Mouse (Mus musculus) right cerebral cortex, postnatal 4 days (tissue): ENCODE data around the gene 4930442H23Rik.

ENCODE experiments used
- DNase-seq: peaks from one replicate; pipeline ENCODE4 v3.0.0-alpha.2; 2022

The 4930442H23Rik gene

DNA sequence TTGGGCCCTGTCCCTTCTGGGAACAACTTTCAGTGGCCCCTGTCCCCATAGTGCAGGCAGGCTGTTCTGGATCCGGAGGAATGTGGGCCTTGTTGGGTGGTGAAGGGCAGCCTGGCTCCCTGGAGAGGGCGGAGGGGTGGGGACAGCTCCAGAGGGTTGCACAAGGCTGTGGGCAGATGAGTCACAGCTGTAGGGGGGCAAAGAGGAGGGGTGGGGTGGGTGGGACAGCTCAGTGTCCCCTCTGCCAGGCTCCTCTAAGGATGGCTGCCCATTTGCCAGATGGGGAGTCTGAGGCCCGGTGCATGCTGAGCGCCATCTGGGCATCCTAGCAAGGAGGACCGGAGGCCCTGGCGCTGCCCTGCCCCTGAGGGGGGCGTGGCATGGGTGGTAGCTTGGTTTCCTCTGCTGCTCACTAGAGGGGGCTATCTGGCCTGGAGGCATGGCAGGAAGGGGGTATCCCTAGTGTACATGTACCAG lies 40.5 kb downstream of the 4930442H23Rik start:
- no peak for DNase-seq

- no peak for DNase-seq
Observed at GRCm38 (mm10) chr10:81142551-81142981, 41.1 kb downstream of the 4930442H23Rik start.

DNA sequence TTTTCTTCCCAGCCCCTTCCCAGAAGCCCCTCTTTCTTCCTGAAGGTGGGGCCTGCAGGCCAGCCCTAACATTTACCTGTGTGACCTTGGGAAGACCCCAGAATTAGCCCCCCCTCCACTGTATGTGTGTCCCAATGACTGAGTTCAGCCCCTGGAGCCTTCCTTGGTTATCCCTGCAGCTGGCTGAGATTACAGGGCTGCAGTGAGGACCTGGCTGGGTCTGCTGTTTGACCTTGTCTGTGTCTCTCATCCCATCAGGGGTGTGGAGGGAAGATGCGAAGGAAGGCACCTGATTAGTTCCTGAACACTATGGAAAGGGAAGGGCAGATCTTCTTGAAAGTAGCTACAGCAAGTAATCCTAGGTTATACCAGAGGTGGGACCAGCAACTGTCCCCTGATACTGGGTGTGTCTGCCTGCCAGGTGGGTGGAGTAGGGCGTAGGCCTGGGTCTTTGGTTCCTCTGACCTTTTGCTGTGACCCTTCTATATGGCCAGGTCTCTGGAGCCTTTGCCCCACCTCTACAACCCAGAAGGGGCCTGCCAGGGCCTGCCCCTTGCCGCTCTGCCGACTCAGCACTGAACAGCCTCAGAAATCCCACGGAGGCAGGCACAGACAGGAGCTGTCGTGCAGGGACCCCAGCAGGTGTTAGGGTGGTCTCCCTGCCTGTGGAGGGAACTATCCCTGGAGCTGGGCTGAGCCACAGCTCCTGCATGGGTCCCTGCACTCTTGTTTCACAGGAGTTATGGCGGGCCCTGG lies 42.0 kb downstream of the 4930442H23Rik start:
- DNase-seq, result no peak

DNA sequence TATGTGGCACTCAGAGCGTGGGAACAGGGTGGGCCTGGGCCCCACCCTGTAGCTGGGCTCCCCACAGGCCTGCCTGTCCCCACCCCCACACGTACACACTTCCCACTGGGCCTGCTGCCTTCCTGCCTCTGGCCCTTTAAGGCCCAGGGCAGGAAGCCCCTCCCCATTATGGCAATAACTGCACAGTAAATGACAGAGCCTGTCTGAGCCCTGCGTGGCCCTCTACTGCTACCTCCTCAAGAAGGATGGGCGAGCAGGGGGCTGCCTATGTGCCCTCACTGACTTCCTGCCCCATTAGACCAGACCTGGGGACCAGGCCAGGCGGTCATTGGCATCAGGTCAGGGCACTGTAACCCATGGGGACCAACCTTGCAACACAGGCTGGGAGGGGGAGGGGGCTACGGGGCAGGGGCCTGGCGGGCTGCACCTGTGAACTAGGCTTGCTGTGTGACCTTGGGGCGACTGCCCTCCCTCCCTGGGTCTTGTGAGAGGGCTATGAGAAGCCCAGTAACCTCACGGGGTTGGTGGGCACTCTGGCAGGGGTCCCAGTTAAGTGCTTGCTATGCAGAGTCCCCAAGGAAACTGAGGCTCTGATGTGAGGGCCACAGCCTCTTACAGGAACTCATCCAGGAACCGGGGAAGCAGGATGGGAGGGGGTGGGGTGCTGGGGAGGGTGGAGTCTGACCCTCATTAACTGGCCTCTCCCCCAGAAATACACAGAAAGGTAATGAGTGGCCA lies 42.8 kb downstream of the 4930442H23Rik start:
- DNase-seq, result no peak

- DNase-seq, result no peak
Observed at GRCm38 (mm10) chr10:81140005-81140404, 43.6 kb downstream of the 4930442H23Rik start.

DNA sequence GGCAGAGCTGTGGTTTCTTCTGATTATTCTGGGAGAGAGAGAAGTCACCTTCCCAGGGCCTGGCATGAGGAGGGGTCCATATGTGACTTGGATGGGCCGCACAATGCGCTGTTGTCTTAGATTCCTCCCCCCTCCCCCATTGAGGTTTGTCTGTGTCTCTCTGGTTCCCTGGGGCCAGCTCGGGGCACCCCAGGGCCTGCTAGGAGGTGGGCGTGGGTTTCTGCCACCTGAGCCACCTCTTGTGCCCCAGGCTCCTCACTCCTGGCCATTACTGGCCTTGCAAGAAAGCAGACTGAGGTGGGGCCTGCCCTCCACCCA lies 44.2 kb downstream of the 4930442H23Rik start:
- no peak for DNase-seq

DNA sequence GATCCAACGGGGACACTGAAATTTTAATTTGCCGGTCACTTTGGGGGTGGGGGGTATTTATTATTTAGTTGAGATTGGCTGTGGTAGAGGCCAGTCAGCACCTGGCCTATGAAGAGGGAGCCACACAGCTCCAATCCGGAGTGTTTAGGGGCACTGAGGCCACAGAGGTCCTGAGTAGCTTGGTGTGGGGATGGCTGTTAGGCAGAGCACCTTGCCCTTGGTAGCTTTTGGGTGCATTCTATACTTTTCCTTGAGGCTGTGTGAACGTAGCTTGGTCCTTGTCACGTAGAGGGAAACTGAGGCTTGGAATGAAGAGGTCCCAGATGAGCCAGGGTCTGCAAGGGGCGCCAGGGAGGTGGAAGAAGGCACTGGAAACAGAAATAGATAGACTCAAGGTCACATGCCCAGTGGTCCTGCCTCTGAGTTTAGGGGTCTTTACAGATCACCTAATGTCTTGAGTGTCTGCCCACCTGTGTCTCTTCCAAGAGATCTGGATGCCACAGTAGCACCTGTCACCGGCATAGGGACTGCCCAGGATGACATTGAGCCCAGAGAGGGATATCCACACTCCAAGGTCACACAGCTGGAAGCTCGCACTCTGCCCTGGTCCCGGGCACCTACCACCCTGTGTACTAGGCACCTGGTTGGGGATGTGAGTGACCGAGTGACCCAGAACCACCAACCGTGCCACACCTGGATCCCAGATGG lies 44.7 kb downstream of the 4930442H23Rik start:
- DNase-seq, result no peak

DNA sequence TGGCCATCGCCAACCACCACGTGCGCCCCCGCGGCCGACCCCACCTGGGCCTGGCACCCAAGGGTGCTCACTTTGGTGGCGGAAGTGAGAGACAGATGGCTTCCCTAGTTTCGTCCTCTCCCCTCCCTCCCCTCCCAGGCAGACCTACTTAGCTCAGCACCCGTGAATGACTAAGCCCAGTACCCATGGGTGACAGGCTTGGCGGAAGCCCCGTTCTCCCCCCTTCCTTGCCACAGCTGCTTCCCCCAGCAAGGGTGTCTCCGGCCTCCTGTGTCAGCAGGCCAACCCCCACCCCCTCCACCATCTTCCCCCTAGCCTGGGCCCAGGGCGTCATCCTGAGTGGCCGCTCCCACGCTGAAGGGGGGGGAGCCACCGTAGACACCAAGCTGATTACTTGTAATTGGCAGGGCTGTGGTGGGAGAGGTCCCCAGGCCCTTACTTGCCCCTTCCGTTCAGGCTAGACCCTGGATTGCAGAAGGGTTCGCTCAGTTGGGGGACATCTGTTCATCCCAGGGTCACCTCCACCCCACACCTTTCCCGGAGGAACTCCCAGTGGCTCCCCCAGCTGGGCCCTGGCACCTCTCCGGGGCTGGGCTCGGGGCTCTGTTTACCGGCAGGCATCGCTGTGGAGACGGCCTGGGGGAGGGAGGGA lies 45.4 kb downstream of the 4930442H23Rik start:
- peak; percentile 42 for DNase-seq

DNA sequence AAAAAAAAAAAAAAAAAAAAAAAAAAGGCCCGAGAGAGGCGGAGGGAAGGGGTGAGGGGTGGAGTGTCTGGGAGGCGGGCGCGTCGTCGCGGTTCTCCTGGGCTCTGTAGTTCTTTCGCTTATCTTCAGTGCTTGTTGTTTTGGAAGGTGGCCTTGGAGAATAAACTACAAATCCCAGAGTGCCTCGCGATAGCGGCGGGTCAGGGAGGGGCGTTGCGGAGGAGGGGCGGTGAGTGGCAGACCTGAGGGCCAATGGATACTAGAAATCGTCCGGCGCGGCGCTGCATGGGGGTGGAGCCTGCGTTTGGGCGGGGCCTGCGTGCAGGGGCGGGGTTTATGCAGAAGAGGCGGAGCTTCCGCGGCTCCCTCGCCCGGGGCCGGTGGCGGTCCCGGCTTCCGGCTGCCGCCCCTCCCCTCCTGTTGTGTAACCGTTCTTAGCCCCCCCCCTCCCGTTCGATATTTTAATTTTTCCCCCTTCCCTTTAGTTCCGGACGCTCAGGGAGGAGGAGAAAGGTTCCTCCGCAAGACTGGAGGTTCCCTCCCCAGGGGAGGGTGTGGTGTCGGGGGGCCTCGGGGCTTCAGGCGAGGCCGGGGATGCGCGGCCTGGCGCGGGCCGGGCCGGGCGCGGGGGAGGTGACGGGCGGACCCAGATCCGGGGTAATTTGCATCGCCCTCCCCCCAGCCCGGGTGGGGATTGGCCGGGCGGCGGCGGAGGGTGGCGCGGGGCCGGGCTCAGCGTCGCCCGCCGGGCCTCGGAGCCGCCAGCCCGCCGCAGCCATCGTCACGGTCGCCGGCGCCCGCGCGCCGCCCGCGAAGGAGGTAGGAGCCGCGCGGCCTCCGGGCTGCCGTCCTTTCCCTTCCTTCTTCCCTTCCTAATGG lies 46.2 kb downstream of the 4930442H23Rik start:
- DNase-seq, result peak; percentile 100

GRCm38 (mm10) chr10:81136706-81137231 lies 46.9 kb downstream of the 4930442H23Rik start:
- DNase-seq, result peak; percentile 91

DNA sequence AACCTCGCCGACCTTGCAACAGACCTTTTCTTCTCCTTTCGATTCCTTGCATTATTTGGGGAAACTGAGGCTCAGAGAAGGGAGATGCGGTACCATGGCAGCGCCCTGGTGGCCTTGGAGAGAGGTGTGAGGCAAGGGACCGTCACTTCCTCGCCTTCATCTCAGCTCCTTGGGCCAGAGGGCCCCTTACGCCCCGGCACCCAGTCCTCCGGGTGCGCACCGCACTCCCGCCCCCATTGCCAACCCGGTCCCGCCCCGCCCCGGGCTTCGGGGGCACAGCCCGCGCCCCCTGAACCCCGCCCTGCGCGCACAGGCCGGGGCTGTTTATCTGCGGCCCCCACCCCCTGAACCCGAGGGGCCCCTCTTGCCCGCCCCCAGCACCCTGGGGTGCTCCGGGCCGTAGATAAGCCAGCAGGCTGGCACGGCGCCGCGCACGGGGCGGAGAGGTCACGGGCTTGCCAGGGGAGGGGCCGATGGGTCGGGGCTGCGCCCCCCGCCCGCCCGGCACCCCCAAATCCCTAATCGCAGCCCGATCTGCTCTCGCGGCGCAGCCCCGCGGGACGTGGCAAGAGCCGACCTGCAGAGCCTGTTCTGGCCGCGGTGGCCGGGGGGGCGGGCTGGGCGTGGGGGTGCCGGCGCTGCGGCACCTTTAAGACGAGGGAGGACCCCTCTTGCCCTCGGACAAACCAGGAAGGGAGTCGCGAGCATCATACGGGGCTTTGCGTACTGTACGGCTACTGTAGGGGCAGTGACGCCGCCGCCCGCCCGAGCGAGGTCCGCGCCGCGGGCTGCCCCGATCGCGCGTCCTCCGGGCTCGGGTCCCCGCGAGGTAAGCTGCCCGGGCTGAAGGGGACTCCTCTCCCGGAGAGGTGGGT lies 47.6 kb downstream of the 4930442H23Rik start:
- DNase-seq, result peak; percentile 70

- peak; percentile 47 for DNase-seq
Observed at GRCm38 (mm10) chr10:81134966-81135681, 48.5 kb downstream of the 4930442H23Rik start, which contains the start of gene Zbtb7a. TSS of gene Zbtb7a (plus strand) at chr10:81135220.

DNA sequence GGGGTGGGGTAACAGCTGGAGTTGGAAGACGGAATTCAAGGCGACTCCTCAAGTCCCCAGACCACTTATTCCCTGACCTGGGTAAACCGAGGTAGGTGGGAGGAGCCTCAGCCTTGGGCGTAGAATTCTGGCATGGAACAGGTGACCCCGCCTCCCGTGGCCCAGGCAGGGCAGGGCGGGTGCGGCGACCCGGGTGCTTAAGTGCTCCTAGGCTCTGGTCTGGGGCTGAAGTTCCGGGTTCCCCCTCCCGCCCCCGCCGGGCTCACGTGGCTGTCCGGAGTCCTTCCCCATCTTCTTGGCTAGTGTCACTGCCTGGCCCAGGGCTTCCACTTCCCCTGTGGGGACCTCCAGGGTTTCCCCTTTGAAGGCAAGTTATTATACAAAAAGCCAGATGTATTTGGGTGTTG lies 49.5 kb downstream of the 4930442H23Rik start:
- DNase-seq, result no peak
